Mouse (Mus musculus) olfactory bulb, adult 2 months (tissue): Measurements from ENCODE around the gene Por. TPM values are rescaled to one million over a fixed set of nuclear protein-coding genes. Genes with fewer than 3 reads are reported as not detected.

ENCODE experiments used
- H3K27ac ChIP-seq: fragments of 200-500 bp; 2 replicates; pipeline ENCODE4 v1.5.1; 2012; ENCODE audit warnings: low read depth, low read length; ENCODE audit not compliant: insufficient read depth
- H3K4me1 ChIP-seq: fragments of 200-500 bp; 2 replicates; pipeline ENCODE4 v1.6.1; 2012; ENCODE audit warnings: low read length; ENCODE audit not compliant: control insufficient read depth, insufficient read depth
- H3K4me3 ChIP-seq: fragments of 200-500 bp; 2 replicates; pipeline ENCODE4 v1.5.1; 2012; ENCODE audit warnings: mild to moderate bottlenecking, low read depth, low read length, moderate library complexity; ENCODE audit not compliant: insufficient read depth
- CTCF ChIP-seq: fragments of 200-500 bp; IDR thresholded peaks from 2 replicates; pipeline ENCODE4 v1.5.1; 2012; ENCODE audit warnings: low read depth, mild to moderate bottlenecking, low read length, moderate library complexity; ENCODE audit not compliant: insufficient read depth
- POLR2A ChIP-seq: fragments of 200-500 bp; IDR thresholded peaks from 2 replicates; pipeline ENCODE4 v1.6.1; 2012; ENCODE audit warnings: mild to moderate bottlenecking, low read depth, low read length, moderate library complexity; ENCODE audit not compliant: insufficient read depth
- WGBS: fragments of 180-500 bp; shearing (Covaris S2); methylation state at CpG from one replicate; pipeline ENCODE4 v1.1.7; 2018; 5-methylcytosine and 5-hydroxymethylcytosine counted together
- polyA plus RNA-seq: library from polyadenylated mRNA; stranded (reverse); fragments of >200 nt; gene quantifications from 2 replicates; pipeline ENCODE4 v1.2.4, GENCODE M21; 2012; ENCODE audit warnings: low replicate concordance; ENCODE audit not compliant: missing spikeins, insufficient read depth, insufficient read length

Por gene
- polyA plus RNA-seq, 1 experiment, result not detected

- peaks cover 6% of the 10 kb centered on the region; the same call in 1 of the 2 replicates for H3K4me1 ChIP-seq
- WGBS, result 84% methylated on average over 4 of the region's 4 CpGs
- TF ChIP-seq CTCF (no peak), POLR2A (no peak)
- H3K27ac ChIP-seq, result no peak overlapping the region
- no peak overlapping the region for H3K4me3 ChIP-seq
These were observed 113.1 kb downstream of the Por start for GRCm38 (mm10) chr5:135782901-135783300.

Other genes starting within 250 kb of the Por start
- gene Hip1, start 124.9 kb upstream of the Por start, polyA plus RNA-seq, result 69.9 TPM in 1 of 2 replicates, not detected in the other
- gene Ccl26, start 106.5 kb upstream of the Por start, polyA plus RNA-seq, result not detected in 2 replicates
- not detected in 2 replicates for gene Ccl24, start 97.0 kb upstream of the Por start, polyA plus RNA-seq
- gene Rhbdd2, start 37.4 kb upstream of the Por start, polyA plus RNA-seq, result not detected in 2 replicates
- gene Tmem120a, start 74.4 kb downstream of the Por start, polyA plus RNA-seq, result not detected in 2 replicates
- gene Styxl1, start 108.4 kb downstream of the Por start, polyA plus RNA-seq, result not detected in 2 replicates
- gene Mdh2, start 108.4 kb downstream of the Por start, polyA plus RNA-seq, result 359 and 724 TPM in 2 replicates
- not detected in 2 replicates for gene Srrm3, start 136.9 kb downstream of the Por start, polyA plus RNA-seq
- gene Hspb1, start 217.9 kb downstream of the Por start, polyA plus RNA-seq, result not detected in 2 replicates